Comparison of ENCODE assay signal across 8 mouse cellular contexts in the genomic region with DNA sequence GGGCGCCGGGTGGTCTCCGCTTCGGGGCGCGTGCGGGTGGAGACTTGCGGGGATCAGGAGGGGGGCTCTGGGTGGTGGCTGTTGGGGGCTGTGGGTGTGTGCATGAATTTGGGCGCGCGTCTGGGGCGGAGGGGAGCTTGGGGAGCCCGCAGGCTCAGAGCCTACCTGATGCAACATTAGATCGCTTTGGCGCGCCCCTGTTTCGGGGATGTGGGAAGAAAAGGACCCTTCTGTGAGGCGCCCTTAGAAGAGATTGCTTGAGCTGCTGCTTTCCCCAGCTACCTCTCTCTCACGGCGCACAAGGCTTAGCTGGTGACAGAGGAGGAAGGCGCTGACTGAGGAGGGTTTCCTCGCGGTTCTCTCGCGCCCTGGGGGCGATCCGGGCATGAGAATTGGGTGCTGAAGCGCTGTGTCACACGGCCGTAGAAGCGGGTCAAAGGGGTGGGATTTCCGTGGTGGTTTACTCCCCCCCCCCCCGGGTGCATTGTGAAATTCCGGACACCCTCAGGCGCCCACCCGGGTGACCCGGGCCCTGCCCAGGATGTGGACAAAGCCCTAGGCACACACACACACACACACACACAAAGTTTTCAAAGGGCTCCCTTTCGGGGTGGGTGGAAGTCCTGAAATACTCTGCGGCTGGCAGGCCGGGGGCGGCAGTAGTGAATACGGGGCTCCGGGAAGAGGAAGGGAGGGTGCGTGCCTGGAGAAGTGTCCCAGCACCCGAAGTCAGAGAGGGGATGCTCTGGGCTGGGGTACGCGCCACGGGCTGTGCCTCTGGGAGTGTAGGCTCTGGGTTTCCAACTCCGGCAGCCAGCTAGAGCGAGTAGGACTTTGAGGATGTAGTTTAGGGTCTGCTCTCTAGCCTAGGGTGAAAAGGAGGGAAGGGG. TPM values are rescaled to one million over a fixed set of nuclear protein-coding genes. Genes with fewer than 3 reads are reported as not detected.
A peak's percentile ranks its signal among the peaks of the same experiment; 100 is the strongest.
DNase-seq lines count a peak whose midpoint lies in the region; ATAC-seq and TF ChIP-seq lines count a peak whose summit lies in the region.

No protein-coding gene starts in this region.

- peaks cover 2% of the 10 kb centered on the region for H3K36me3 ChIP-seq in heart, adult 2 months (ENCODE audit: control insufficient read depth, insufficient read depth, low read length)
- H3K36me3 ChIP-seq in neural tube, embryonic 13.5 days: no peaks in the 10 kb centered on the region

- H3K4me2 ChIP-seq in neural tube, embryonic 13.5 days: peak overlapping the region; percentile 90

- 0 out of 2 replicates have a peak, but pooled peaks have one; percentile 21 for TF ChIP-seq POLR2A in cortical plate, adult 2 months (IDR thresholded peaks at IDR 0.05; ENCODE audit: extremely low read depth, insufficient read depth, low read length)
- no peak; the same call in 1 of the 2 replicates for TF ChIP-seq POLR2A in heart, adult 2 months (IDR thresholded peaks at IDR 0.05; ENCODE audit: insufficient read depth, low read depth, low read length)

- no peaks in the 10 kb centered on the region for H3K9me3 ChIP-seq in neural tube, embryonic 13.5 days

- peak overlapping the region; percentile 84 for H3K9ac ChIP-seq in heart, adult 2 months (ENCODE audit: low read depth, low read length)
- peak overlapping the region; percentile 93 for H3K9ac ChIP-seq in neural tube, embryonic 13.5 days

- peak; percentile 64 for ATAC-seq in neural tube, embryonic 13.5 days (ENCODE audit: low read depth)

- H3K79me2 ChIP-seq in heart, adult 2 months (replicated peaks; ENCODE audit: control insufficient read depth, insufficient read depth, low read length): no peaks in the 10 kb centered on the region

- peak overlapping the region; percentile 81 for H3K4me3 ChIP-seq in cortical plate, adult 2 months (ENCODE audit: insufficient read depth, low read length)
- H3K4me3 ChIP-seq in heart, adult 2 months: peak overlapping the region; percentile 87
- H3K4me3 ChIP-seq in neural tube, embryonic 13.5 days: peak overlapping the region; percentile 65

- 2% methylated on average over 48 of the region's 50 CpGs for WGBS in heart, adult 2 months
- under 1% methylated on average over 47 of the region's 50 CpGs for WGBS in neural tube, embryonic 13.5 days

- peaks cover 5% of the 10 kb centered on the region for H3K4me1 ChIP-seq in cortical plate, adult 2 months (ENCODE audit: control insufficient read depth, insufficient read depth, low read length)
- peaks cover 16% of the 10 kb centered on the region for H3K4me1 ChIP-seq in heart, adult 2 months (ENCODE audit: control insufficient read depth, insufficient read depth, low read length)
- peaks cover 65% of the 10 kb centered on the region for H3K4me1 ChIP-seq in neural tube, embryonic 13.5 days (replicated peaks)

- no peak for TF ChIP-seq EP300 in heart, adult 2 months (IDR thresholded peaks at IDR 0.05; ENCODE audit: insufficient read depth, low read depth, low read length)

- peak overlapping the region; percentile 86 for H3K27ac ChIP-seq in cortical plate, adult 2 months (ENCODE audit: insufficient read depth, low read length)
- peak overlapping the region; percentile 99 for H3K27ac ChIP-seq in heart, adult 2 months
- peak overlapping the region; percentile 96 for H3K27ac ChIP-seq in neural tube, embryonic 13.5 days (replicated peaks)

- peak; percentile 63 for DNase-seq in 3T3-L1 (ENCODE audit: low read depth, low spot score)
- DNase-seq in MN1 (ENCODE audit: low spot score): peak; percentile 60
- peak; percentile 60 to 71 for DNase-seq in heart, adult 2 months
- DNase-seq in kidney, postnatal 10 days: peak; percentile 66
- DNase-seq in lung, adult 18-20 months: peak; percentile 51 to 56
- peak; percentile 56 for DNase-seq in thymus, postnatal 14 days

- intact Hi-C loops in heart, adult 2 months (cut with DNase I): loop anchor here (2.0 to 5.0 kb wide), 2 partner anchors 51 to 173 kb away; a partner anchor contains a TSS

- no peaks in the 10 kb centered on the region for H3K27me3 ChIP-seq in heart, adult 2 months (ENCODE audit: control insufficient read depth, insufficient read depth, low read length)
- H3K27me3 ChIP-seq in neural tube, embryonic 13.5 days: no peaks in the 10 kb centered on the region

- TF ChIP-seq CTCF in cortical plate, adult 2 months (IDR thresholded peaks at IDR 0.05; ENCODE audit: extremely low read depth, insufficient read depth, low read length): no peak
- TF ChIP-seq CTCF in heart, adult 2 months (IDR thresholded peaks at IDR 0.05): no peak

RNA-seq across cellular contexts. Expression of a gene that starts 0.6 kb away (rescaled TPM):
- polyA plus RNA-seq in cortical plate, adult 2 months (2012; rRNA removed): 137 and 146 TPM in 2 replicates
- 10 to 100 TPM; 25.7 to 34.0 TPM for total RNA-seq in heart, adult 2 months (2021)
- polyA plus RNA-seq in heart, adult 2 months (2012; rRNA removed): 15.6 and 25.8 TPM in 2 replicates
- polyA plus RNA-seq in neural tube, embryonic 13.5 days (2015; fragmentation: Nextera tagmentation; extraction: Ambion mirVana): 156 and 189 TPM in 2 replicates

RNA-seq across cellular contexts. Expression of a gene that starts 49.1 kb away (rescaled TPM):
- polyA plus RNA-seq in cortical plate, adult 2 months (2012; rRNA removed): 10.5 and 11.8 TPM in 2 replicates
- under 1 TPM in 1 of 2 experiments, not detected in 1; 0.08 TPM for total RNA-seq in heart, adult 2 months (2021)
- 0.04 TPM in 1 of 2 replicates, not detected in the other for polyA plus RNA-seq in heart, adult 2 months (2012; rRNA removed)
- polyA plus RNA-seq in neural tube, embryonic 13.5 days (2015; fragmentation: Nextera tagmentation; extraction: Ambion mirVana): not detected in 2 replicates

Comparison
In these comparisons a context has a peak if more than half of its experiments do, and no peak if none do; other contexts are left out.
1. Peak in every context shown above with its lines: DNase-seq, ATAC-seq, H3K4me3 ChIP-seq and H3K27ac ChIP-seq.
2. RNA of a gene that starts 49.1 kb away (polyA plus RNA-seq): 10.5 to 11.8 TPM in cortical plate, adult 2 months; 0.04 TPM in heart, adult 2 months and not detected in neural tube, embryonic 13.5 days; every median in the first group is over 10 times any median in the second.